Mouse (Mus musculus) Patski (cell line): Measurements from ENCODE around the gene Ascc3. TPM values are rescaled to one million over a fixed set of nuclear protein-coding genes. Genes with fewer than 3 reads are reported as not detected.

Experiments
- ATAC-seq: fragments of 100-300 bp; one replicate; pipeline ENCODE4 v1.8.0; 2021
- CTCF ChIA-PET: fragments of 350-600 bp; sonication (Branson Sonifier 250); formaldehyde crosslinking; loops from one replicate; lab custom pipeline; 2022; ENCODE audit warnings: inconsistent platforms; lab: Charles Lee
- POLR2A ChIA-PET: fragments of 350-600 bp; sonication (Branson Sonifier 250); formaldehyde crosslinking; loops from one replicate; lab custom pipeline; 2022; ENCODE audit warnings: antibody characterized with exemption, inconsistent platforms; lab: Charles Lee
- DNase-seq: peaks from one replicate; pipeline ENCODE4 v3.0.0-alpha.2; 2011; ENCODE audit warnings: low read depth, low spot score
- H3K27me3 ChIP-seq: fragments of 371-371 bp; one replicate; pipeline ENCODE4 v1.5.1; 2021
- CTCF ChIP-seq: fragments of 100-300 bp; IDR thresholded peaks from one replicate; pipeline ENCODE4 v1.5.1; 2021
- in situ Hi-C: fragments of 300-500 bp; cut with MboI; formaldehyde crosslinking; loops from 3 replicates; pipeline ENCODE4 v1.11.1; 2018; ENCODE audit warnings: low pct_unique_long_range_greater_than_20kb, mixed read lengths
- polyA plus RNA-seq: library from polyadenylated mRNA; unstranded; gene quantifications from one replicate; pipeline ENCODE4 v1.2.3, GENCODE M21; 2021

Gene Ascc3
- 14.7 TPM for polyA plus RNA-seq

DNA sequence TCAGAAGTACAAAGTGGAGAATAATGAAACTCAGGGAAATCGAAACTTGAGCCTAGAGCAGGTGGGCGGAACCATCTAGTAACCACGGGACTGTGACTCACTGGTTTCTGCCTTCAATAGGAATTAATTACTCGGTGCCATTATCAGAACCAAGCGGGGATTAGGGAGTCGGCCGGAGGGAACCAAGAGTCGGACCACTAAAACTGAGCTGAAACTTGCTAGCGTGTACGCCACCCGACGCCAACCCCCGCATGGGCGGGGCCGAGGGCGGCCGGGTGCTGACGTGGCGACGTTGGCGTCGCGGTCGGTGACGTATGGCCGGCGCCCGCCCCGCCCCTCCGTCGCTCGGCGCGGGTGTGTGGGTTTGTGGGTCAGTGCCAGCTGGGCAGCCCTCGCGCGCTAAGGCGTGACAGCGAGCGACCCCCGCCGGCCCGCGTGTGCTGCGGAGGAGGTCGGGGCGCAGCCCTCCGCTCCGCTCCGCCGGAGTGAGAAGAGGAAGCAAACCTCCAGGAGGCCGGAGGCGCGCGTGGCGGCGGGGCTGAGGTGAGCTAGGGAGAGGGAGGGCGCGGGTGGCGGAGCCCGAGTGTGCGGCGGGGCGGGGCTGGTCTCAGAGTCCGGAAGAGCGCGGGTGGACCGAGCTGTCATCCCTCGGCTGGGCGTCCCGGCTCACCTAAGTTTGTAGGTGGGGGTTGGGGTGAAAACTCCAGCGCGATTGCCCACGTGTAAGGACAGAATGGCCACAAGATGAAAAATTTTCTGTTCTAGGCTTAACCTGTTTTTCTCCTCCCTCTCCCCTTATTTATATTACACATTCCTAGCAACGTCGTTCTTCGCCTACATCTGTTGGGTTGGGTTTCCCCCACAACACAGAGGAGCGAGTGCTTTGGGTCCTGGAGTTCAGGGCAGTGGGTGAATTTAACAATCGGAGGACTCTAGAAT, at the start of gene Ascc3:
Gene Ascc3, plus strand, starts transcription at position 315 of the 939 bp plus-strand sequence.
- no peaks in the 10 kb centered on the region for H3K27me3 ChIP-seq
- POLR2A ChIA-PET, result interaction anchor here (0.8 kb wide), 1 partner anchor 10 kb away, joined by 5 read pairs; no protein-coding TSS in a partner anchor
- peak; percentile 99 for ATAC-seq
- CTCF ChIA-PET, result no interaction called here
- no peak for TF ChIP-seq CTCF
- DNase-seq, result peak; percentile 44
- in situ Hi-C loops, result no loop called here

DNA sequence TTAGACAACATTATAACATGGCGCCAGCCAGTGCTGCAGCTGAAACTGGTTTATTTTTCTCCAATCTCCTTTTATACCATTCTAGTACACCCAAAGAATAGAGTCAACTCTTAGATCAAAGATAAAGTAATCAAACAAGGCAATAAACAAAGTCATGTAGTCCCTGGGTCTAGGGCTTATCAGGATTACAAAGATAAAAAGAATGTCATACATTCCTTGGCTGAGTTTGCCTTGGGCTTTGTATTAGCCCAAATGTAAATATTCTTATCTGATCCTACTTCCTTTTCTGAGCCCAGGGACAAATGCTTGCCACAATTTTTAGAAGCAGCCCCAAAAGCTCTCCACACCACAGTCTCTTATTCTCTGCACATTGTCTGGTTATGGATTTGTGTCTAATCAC, 7.7 kb upstream of the Ascc3 start:
- TF ChIP-seq CTCF, result no peak
- ChIA-PET CTCF (no interaction called here), POLR2A (no interaction called here)
- in situ Hi-C loops, result no loop called here
- ATAC-seq (no peak), DNase-seq (no peak)
- no peaks in the 10 kb centered on the region for H3K27me3 ChIP-seq

GRCm38 (mm10) chr10:50586556-50586955, 5.9 kb upstream of the Ascc3 start:
- no peaks in the 10 kb centered on the region for H3K27me3 ChIP-seq
- TF ChIP-seq CTCF, result no peak
- ChIA-PET CTCF (no interaction called here), POLR2A (no interaction called here)
- no peak for ATAC-seq
- DNase-seq, result no peak
- in situ Hi-C loops, result no loop called here

DNA sequence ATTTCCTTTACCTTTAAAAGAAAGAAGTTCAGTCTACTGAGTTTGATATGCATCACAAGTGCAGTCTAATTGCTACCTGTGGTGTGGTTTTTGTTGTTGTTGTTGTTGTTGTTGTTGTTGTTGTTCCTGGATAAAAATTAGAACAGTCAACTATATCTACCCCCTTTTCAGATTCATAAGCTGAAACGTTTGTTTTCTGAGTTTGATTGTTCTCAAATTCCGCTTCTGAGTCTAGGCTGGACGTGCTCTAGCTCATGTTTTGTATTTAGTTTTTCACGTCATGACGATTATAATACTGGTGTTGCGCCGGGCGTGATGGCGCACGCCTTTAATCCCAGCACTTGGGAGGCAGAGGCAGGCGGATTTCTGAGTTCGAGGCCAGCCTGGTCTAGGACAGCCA, 902 bp downstream of the Ascc3 start:
- no peak for TF ChIP-seq CTCF
- ChIA-PET CTCF (no interaction called here), POLR2A (interaction anchor here (0.8 kb wide), 1 partner anchor 10 kb away, joined by 5 read pairs; no protein-coding TSS in a partner anchor)
- DNase-seq (no peak), ATAC-seq (no peak)
- H3K27me3 ChIP-seq, result no peaks in the 10 kb centered on the region
- in situ Hi-C loops, result no loop called here

DNA sequence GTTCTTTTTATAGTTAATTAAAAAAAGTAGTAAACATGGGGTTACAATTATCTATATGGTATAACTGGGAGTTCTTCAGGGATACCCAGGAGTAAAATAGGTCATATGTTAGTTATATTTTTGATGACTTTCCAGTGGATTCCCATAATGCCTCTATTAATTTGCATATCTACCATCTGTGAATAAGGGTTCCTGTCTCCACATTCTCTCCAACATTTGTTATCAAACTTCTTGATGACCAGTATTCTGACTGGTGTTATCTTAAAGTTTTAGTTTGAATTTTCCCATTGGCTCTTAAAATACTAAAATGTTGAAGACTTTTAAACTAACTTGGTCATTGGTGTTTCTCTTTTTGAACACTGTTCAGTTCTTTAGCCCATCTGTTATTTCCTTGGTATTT, 2.9 kb downstream of the Ascc3 start:
- CTCF ChIA-PET, result no interaction called here
- TF ChIP-seq CTCF, result no peak
- ATAC-seq (no peak), DNase-seq (no peak)
- POLR2A ChIA-PET, result no interaction called here
- H3K27me3 ChIP-seq, result no peaks in the 10 kb centered on the region
- in situ Hi-C loops, result no loop called here

DNA sequence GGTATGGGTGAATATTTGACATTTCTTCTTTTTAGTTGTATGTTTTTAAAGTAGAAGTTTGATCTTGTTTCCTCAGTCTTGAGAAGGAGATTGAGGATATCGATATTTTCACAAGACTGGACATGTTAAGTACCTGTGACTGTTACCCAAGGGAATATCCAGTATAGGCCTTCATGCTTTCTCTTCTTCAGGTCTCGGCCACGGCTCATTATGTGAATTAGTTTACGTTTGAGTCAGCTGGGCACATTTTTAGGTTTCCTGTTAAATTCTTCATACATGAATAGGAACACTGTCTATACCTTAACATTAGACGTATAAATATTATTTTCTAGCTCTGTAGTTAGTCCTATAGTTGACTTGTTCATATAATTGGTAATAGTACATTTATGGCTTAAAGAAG, 12.4 kb downstream of the Ascc3 start:
- CTCF ChIA-PET, result interaction anchor here (1.6 kb wide), 1 partner anchor 10 kb away, joined by 5 read pairs; no protein-coding TSS in a partner anchor
- DNase-seq, result no peak
- ATAC-seq, result no peak
- POLR2A ChIA-PET, result no interaction called here
- TF ChIP-seq CTCF, result no peak
- H3K27me3 ChIP-seq, result no peaks in the 10 kb centered on the region
- in situ Hi-C loops, result no loop called here

DNA sequence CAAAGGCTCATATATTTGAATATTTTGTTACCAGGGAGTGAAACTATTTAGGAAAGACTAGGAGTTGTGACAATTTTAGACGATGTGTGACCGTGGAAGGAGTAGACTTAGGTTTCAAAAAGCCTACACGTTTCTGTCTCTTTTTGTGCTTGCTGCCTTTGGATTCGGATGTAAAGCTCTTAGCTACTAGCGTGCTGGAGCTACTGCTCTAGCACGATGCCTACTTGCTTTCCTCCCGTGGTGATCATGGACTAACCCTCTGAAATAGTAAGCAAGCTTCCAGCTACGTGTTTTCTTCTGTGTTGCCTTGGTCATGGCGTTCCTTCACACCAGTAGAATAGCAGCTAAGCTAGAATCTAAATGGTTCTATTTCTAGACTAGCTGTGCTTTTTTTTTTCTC, 21.4 kb downstream of the Ascc3 start:
- DNase-seq, result no peak
- H3K27me3 ChIP-seq, result no peaks in the 10 kb centered on the region
- POLR2A ChIA-PET, result no interaction called here
- CTCF ChIA-PET, result no interaction called here
- TF ChIP-seq CTCF, result no peak
- in situ Hi-C loops, result no loop called here
- ATAC-seq, result no peak

GRCm38 (mm10) chr10:50625874-50626273, 33.4 kb downstream of the Ascc3 start:
- ATAC-seq, result no peak
- in situ Hi-C loops, result no loop called here
- ChIA-PET CTCF (no interaction called here), POLR2A (no interaction called here)
- DNase-seq, result no peak
- H3K27me3 ChIP-seq, result no peaks in the 10 kb centered on the region
- TF ChIP-seq CTCF, result no peak

GRCm38 (mm10) chr10:50639607-50640006, 47.1 kb downstream of the Ascc3 start:
- no peak for ATAC-seq
- TF ChIP-seq CTCF, result no peak
- in situ Hi-C loops, result no loop called here
- ChIA-PET POLR2A (no interaction called here), CTCF (interaction anchor here (2.0 kb wide), 1 partner anchor 12 kb away, joined by 5 read pairs; no protein-coding TSS in a partner anchor)
- H3K27me3 ChIP-seq, result no peaks in the 10 kb centered on the region
- DNase-seq, result no peak

DNA sequence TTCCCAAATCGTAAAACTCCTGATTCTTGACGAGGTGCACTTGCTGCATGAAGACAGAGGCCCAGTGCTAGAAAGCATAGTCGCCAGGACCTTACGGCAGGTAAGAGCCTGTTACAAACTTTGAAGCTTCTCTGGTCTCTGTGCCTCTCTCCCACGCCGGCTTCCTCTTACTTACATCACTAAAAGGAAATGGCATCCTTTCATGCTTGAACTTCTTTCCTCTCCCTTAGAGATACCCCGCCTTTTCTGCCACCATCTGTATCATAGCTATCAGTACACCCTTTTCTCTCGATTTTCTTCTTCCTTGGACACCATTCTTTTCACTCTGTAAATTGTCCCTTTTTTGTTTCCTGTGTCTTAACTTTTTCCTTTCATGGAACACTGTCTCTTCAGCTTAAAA, 58.1 kb downstream of the Ascc3 start:
- in situ Hi-C loops, result no loop called here
- DNase-seq (no peak), ATAC-seq (no peak)
- ChIA-PET CTCF (interaction anchor here (1.4 kb wide), 1 partner anchor 54 kb away, joined by 4 read pairs; no protein-coding TSS in a partner anchor), POLR2A (no interaction called here)
- no peaks in the 10 kb centered on the region for H3K27me3 ChIP-seq
- TF ChIP-seq CTCF, result no peak

DNA sequence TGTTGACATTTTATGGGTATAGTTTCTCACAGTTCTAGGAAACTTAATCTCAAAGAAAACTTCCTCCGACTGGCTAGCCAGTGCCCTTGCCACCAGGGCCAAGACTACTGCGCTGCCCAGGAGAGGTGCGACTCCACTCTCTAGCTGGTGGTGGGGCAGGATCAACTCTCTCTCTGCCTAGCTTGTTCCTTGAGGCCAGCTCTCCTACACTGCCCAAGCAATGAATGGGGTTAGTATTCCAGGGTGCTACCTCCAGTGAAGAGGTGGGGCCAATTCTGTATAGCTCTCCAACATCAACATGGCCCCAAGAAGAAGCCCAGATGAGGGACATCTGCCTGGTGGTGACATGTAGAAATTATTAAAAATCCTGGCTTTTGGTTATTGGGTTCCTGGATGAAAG, 61.1 kb downstream of the Ascc3 start:
- DNase-seq (no peak), ATAC-seq (no peak)
- ChIA-PET CTCF (interaction anchor here (1.3 kb wide), 1 partner anchor 9 kb away, joined by 3 read pairs; no protein-coding TSS in a partner anchor), POLR2A (no interaction called here)
- no peaks in the 10 kb centered on the region for H3K27me3 ChIP-seq
- no peak for TF ChIP-seq CTCF
- in situ Hi-C loops, result no loop called here
